Mouse (Mus musculus): ENCODE data around the gene Sult2b1. TPM values are rescaled to one million over a fixed set of nuclear protein-coding genes. Genes with fewer than 3 reads are reported as not detected.
A peak's percentile ranks its signal among the peaks of the same experiment; 100 is the strongest.

Sult2b1 gene
- total RNA-seq, 2 experiments from 2014 or later: 6.3 to 7.0 TPM

DNA sequence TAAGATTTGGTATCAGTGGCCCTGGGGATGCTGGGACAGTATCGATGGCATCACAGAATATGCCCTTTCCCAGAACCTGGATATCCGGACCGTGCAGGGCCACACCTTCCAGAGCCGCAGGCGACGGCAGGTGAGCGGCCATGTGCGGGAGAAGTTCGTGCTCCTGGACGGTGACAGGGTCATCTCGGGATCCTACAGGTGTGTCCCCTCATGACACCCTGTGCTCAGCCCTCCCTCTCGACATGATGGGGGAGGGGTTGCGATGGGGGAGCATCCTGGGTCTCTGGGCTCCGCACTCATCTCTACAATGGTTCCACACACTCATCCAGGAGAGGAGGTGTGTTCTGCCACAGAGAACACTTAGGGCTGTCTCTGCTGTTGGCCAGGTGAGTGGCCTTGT, 60.7 kb downstream of the Sult2b1 start:
- no peak for DNase-seq

GRCm38 (mm10) chr7:45723301-45723700, 61.2 kb downstream of the Sult2b1 start:
- DNase-seq: no peak

DNA sequence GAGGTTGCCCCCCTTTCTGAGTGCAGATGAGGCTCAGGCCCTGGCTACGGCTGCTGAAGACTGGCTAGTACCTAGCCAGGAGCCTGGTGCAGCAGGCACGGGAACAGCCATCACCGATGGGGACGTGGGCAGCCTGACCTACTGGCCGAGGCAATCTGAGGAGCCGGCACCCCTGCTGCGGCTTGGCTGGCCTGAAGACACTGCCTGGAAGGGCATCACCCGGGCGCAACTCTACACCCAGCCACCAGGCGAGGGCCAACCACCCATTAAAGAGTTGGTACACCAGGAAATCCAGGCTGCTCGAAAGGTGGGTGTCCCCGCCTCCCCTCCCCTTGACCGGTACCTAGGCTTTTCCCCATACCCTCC, 62.1 kb downstream of the Sult2b1 start:
- no peak for DNase-seq

- DNase-seq: no peak
These were observed 62.7 kb downstream of the Sult2b1 start for GRCm38 (mm10) chr7:45721642-45722347.

DNA sequence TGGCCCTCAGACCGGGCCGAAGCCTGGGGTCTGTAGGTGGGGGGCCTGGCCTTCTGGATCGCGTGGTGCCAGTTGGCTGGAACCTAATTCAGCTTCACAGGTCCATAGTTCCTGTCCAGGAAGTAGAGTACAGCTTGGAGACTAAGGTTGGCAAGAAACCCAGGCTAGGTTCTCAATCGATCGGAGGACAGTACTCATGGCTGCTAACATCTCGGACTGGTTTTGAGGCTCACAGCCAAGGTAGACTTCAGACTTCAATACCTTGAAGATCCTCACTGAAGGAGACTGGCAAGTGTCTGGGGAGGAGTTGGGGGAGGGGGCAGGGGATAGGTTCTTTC, 63.3 kb downstream of the Sult2b1 start:
- DNase-seq: no peak

GRCm38 (mm10) chr7:45720413-45721233, 63.8 kb downstream of the Sult2b1 start, which contains the start of gene Fam83e:
TSS of gene Fam83e (plus strand) at chr7:45721212.
- DNase-seq: no peak

DNA sequence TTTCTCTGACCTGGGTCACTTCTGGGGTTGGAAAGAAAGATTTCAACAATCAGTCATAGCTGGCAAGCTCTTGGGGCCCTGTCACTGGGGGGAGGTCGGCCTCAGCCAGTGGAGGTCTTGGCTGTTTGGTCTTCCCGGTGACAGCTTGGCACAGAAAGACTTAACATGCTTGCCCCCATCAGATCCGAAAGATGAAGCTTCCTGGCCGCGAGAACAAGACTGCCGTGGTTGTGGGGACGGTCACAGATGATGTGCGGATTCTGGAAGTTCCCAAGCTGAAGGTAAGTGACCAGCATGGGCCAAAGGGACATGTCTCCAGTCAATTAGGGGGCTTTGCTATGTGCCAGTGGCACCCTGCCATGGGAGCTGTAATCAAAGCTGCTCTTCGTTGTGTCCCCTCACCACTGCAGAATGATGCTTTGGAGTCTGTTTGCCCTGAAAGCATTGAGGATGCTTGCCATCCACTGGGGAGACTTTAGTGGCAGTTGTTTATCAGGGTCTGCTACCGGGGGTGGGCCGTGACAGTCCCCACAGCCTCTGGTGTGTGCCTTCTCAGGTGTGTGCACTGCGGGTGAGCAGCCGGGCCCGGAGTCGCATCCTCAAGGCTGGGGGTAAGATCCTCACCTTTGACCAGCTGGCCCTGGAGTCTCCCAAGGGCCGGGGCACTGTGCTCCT, 64.6 kb downstream of the Sult2b1 start:
- DNase-seq: no peak

DNA sequence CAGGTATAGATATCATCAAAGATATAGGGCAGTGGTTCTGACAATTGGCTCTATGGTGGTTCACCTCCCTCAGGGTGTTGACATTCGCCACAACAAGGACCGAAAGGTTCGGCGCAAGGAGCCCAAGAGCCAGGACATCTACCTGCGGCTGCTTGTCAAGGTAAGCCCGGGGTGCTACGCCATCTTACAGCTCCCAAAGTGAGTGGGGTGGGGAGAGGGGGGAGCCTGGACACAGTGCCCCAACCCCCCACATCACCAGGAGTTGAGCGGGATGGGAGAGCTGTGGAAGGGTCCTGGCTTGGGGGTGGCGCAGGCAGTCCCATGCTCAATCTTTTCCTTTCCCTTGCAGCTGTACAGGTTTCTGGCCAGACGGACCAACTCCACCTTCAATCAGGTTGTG, 65.3 kb downstream of the Sult2b1 start:
- no peak for DNase-seq

GRCm38 (mm10) chr7:45718331-45718730, 66.1 kb downstream of the Sult2b1 start:
- no peak for DNase-seq

- DNase-seq: peak; percentile 98
These were observed 66.6 kb downstream of the Sult2b1 start, which contains the start of gene Sphk2 for GRCm38 (mm10) chr7:45717918-45718297. TSS of gene Sphk2 (minus strand) at chr7:45718002.

- DNase-seq: no peak
These were observed 67.2 kb downstream of the Sult2b1 start for GRCm38 (mm10) chr7:45716952-45717917.

DNA sequence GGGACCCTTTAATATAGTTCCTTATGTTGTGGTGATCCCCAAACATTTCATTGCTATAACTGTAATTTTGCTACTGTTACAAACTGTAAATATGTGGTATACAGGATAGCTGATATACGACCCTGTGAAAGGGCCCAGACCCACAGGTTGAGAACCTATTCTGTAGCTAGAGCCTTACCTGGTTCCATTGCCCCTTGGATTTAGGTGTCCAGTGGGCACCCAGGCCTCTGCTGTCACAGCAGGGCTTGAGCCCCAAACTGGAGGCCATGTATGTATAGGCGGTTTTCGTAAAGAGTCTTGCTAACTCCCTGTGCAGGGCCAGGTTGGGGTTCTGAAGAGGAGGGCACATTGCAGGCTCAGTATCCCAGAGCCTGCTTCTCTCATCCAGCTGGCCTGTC, 68.0 kb downstream of the Sult2b1 start:
- no peak for DNase-seq

GRCm38 (mm10) chr7:45715741-45716459, 68.6 kb downstream of the Sult2b1 start:
- no peak for DNase-seq

GRCm38 (mm10) chr7:45715090-45715708, 69.3 kb downstream of the Sult2b1 start, which contains the start of gene Rpl18:
TSS of gene Rpl18 (plus strand) at chr7:45715457.
- DNase-seq: peak; percentile 97 to 99

DNA sequence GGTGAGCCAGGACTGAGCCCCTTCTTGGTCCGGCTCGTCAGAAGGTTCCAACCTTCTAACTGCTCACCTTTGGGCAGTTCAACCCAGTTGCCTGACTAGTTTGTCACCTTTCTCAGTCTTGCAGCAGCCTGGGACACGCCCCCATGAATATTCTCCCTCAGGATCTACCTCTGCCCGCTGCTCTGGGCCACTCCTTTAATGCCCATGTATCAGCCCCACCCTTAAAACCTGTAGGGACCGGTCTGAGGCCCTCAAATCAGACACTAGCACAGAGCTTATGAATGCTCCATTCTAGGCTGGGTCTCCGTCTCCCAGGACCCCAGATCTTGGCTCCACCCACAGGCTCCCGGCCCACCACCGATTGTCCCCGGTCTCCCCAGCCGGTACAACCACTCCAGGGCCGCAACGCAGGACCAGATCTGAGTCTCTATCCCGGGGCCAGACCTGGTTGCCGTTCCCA, 69.8 kb downstream of the Sult2b1 start:
- DNase-seq: no peak

GRCm38 (mm10) chr7:45713881-45714520, 70.5 kb downstream of the Sult2b1 start:
- no peak for DNase-seq

DNA sequence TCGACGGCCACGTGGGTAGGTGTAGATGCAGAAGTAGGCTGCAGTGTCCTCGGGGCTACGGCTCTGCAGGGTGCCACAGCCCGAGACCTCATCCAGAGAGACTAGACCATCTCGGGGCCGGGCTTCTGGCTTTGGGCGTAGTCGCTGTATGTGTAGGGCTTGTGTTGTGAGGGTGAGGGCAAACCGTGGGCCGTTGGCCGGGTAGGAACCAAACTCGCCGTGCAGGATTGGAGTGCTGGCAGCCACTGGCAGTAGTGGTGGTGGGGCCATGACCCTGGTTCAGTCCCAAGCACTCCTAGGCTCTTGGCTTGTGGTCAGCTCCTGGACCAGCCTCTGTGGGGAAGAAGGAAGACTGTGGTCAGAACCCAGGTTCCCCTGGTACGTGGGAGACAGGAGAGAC, 71.1 kb downstream of the Sult2b1 start:
- no peak for DNase-seq

DNA sequence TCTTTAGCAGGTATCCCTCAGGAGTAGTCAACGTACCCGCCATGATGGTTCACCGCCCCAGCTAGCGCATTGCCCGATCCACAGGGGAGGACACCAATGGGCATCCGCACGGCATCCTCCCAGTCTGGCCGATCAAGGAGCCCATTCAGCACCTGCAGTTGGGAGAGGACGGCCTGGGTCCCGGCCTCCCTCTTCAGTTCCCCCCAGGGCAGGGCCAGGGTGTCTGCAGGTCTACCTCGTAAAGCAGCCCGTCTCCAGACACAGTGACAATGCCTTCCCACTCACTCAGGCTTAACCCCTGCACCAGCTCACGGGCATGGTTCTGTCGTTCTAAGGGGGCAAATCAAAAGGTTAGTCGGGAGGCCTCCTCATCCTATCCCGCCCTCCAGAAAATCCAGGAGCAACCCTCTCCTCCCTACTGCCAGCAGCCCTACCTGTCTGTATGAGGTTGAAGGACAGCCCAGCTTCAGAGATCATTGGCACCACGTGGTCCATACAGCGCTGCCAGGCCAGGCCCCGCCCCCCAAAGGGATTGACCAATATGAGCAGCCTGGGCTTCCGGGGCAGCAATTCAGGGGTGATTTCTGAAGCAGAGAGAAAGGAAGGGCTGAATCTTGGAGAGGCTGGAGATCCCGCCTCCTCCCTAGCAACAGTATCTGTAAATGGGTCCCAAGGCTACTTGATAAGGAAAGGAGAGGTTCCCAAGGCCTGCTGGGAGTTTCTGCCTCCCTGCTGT, 72.3 kb downstream of the Sult2b1 start:
- DNase-seq: no peak

GRCm38 (mm10) chr7:45711316-45712021, 73.0 kb downstream of the Sult2b1 start:
- DNase-seq: no peak

Measured in layer of hippocampus, postnatal 36 days (tissue).